Mouse (Mus musculus) spleen, adult 2 months (tissue): Measurements from ENCODE around the gene Thsd1.

Source experiments
- CTCF ChIP-seq: fragments of 200-500 bp; IDR thresholded peaks from 2 replicates; pipeline ENCODE4 v1.5.1; 2011; ENCODE audit warnings: mild to moderate bottlenecking, inconsistent platforms; ENCODE audit not compliant: insufficient read depth, insufficient read length, insufficient replicate concordance; ENCODE audit errors: extremely low read depth
- POLR2A ChIP-seq: fragments of 200-500 bp; IDR thresholded peaks from 2 replicates; pipeline ENCODE4 v1.6.1; 2011; ENCODE audit warnings: low read depth, low read length, inconsistent platforms

DNA sequence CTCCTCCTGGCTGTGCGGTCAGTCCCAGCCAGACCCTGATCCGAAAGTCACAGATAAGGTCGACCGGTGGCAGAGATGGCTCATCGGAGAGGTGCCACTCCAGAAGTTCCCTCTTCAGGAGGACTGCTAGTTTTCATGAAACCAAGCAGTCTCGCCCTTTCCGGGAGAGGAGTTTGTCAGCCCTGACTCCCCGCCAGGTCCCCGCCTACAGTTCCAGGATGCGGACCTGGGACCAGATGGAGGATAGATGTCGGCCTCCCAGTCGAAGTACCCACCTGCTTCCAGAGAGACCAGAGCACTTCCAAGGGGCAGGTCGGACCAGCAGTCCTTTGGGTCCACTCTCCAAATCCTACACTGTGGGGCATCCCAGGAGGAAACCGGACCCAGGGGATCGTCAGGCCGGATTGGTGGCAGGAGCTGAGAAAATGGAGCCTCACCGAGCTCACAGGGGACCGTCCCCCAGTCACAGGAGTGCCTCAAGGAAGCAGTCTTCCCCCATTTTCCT, 31.9 kb downstream of the Thsd1 start:
- TF ChIP-seq CTCF (no peak), POLR2A (no peak)
